Mouse (Mus musculus): ENCODE measurements around the gene Eloa. TPM values are rescaled to one million over a fixed set of nuclear protein-coding genes. Genes with fewer than 3 reads are reported as not detected.
A peak's percentile ranks its signal among the peaks of the same experiment; 100 is the strongest.

Gene Eloa
- total RNA-seq, 2 experiments from 2014 or later: 34.9 to 36.1 TPM

GRCm38 (mm10) chr4:135961709-135962108 lies 59.9 kb downstream of the Eloa start:
- no peak for DNase-seq
- intact Hi-C loops (cut with DNase I): no loop called here

GRCm38 (mm10) chr4:135960717-135961116 lies 60.8 kb downstream of the Eloa start:
- intact Hi-C loops (cut with DNase I): no loop called here
- peak; percentile 83 for DNase-seq

GRCm38 (mm10) chr4:135958354-135958753 lies 63.2 kb downstream of the Eloa start:
- intact Hi-C loops (cut with DNase I): loop anchor here (5.0 kb wide), 1 partner anchor 204 kb away; no protein-coding TSS in a partner anchor
- no peak for DNase-seq

- DNase-seq: no peak
- intact Hi-C loops (cut with DNase I): loop anchor here (5.0 kb wide), 1 partner anchor 206 kb away; no protein-coding TSS in a partner anchor
These were observed 65.7 kb downstream of the Eloa start for GRCm38 (mm10) chr4:135955886-135956285.

GRCm38 (mm10) chr4:135954241-135954640 lies 67.3 kb downstream of the Eloa start:
- intact Hi-C loops (cut with DNase I): no loop called here
- peak; percentile 78 for DNase-seq

Other genes with a start within 250 kb of the Eloa start
- 100 to 1,000 TPM; 103 to 120 TPM for gene Srsf10, start 166.0 kb downstream of the Eloa start, total RNA-seq (2021)
- 10 to 100 TPM; 41.1 to 45.2 TPM for gene Pnrc2, start 147.9 kb downstream of the Eloa start, total RNA-seq (2021)
- gene Cnr2, start 126.4 kb downstream of the Eloa start, total RNA-seq (2021): under 1 TPM; 0.12 to 0.16 TPM
- 10 to 100 TPM; 44.2 to 46.8 TPM for gene Fuca1, start 101.0 kb downstream of the Eloa start, total RNA-seq (2021)
- 10 to 100 TPM; 30.2 to 33.9 TPM for gene Hmgcl, start 75.3 kb downstream of the Eloa start, total RNA-seq (2021)
- gene Gale, start 58.0 kb downstream of the Eloa start, total RNA-seq (2021): 10 to 100 TPM; 30.9 to 35.8 TPM
- 100 to 1,000 TPM; 110 to 122 TPM for gene Lypla2, start 49.1 kb downstream of the Eloa start, total RNA-seq (2021)
- gene Pithd1, start 34.5 kb downstream of the Eloa start, total RNA-seq (2021): 10 to 100 TPM; 31.0 to 38.1 TPM
- gene Rpl11, start 31.7 kb upstream of the Eloa start, total RNA-seq (2021): 100 to 1,000 TPM; 347 to 361 TPM
- 10 to 100 TPM; 50.9 to 52.7 TPM for gene Id3, start 121.7 kb upstream of the Eloa start, total RNA-seq (2021)
- 1 to 10 TPM; 1.4 to 1.5 TPM for gene E2f2, start 150.6 kb upstream of the Eloa start, total RNA-seq (2021)
- gene Asap3, start 184.6 kb upstream of the Eloa start, total RNA-seq (2021): 1 to 10 TPM; 4.2 to 4.9 TPM
- 1 to 10 TPM in 1 of 2 experiments, under 1 TPM in 1; 0.92 to 1.2 TPM for gene Tcea3, start 226.0 kb upstream of the Eloa start, total RNA-seq (2021)